Mouse (Mus musculus): ENCODE data around the gene Rps24. TPM values are rescaled to one million over a fixed set of nuclear protein-coding genes. Genes with fewer than 3 reads are reported as not detected.

Rps24 gene
- polyA plus RNA-seq, 1 experiment from 2014 or later = 563 TPM

DNA sequence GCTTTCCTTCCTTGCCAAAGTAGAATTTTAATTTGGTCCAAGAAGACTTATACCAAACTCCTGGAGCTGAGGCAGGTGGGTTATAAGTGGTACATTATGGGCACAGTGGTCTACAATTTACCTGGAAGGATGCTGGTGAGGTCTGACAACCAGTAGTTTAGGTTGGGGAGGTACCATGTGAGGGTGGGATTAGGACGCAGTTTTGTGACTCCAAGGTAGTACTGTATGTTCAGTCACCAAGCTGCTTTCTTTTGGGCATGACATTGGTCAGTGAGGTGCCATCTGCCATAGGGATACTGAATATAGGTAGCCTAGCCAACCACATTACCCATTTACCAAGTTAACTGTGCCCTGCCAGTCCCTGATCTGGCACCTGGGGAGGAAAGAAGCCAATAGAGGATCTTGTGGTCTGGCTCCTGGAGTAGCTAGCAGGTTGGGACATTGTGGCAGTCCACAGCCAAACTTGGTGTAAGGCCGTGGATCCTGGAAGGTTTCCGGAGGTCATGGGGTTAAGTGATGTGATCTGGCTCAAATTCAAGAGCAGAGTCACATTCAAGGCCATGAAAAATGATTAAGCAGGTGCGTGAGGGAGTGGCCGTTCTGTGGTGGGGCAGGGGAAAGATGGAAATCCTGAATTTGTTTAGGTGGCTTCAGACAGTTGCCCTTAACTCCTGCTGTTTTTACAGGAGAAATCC is 11.8 kb downstream of the Rps24 start:
- H3K9ac ChIP-seq (replicated peaks) = no peak overlapping the region
- no peaks in the 10 kb centered on the region for H3K27me3 ChIP-seq
- no peak for ATAC-seq (replicated peaks)
- H3K4me3 ChIP-seq = no peak overlapping the region
- H3K27ac ChIP-seq (replicated peaks) = peak overlapping the region; percentile 89; the same call in 1 of the 2 replicates
- peaks cover 31% of the 10 kb centered on the region for H3K4me1 ChIP-seq
- peaks cover 46% of the 10 kb centered on the region for H3K36me3 ChIP-seq
- no peak overlapping the region for H3K4me2 ChIP-seq (replicated peaks)
- 70% methylated on average over 5 of the region's 5 CpGs for WGBS
- H3K9me3 ChIP-seq = no peaks in the 10 kb centered on the region

GRCm38 (mm10) chr14:24499478-24499877 is 12.6 kb downstream of the Rps24 start:
- peaks cover 39% of the 10 kb centered on the region for H3K36me3 ChIP-seq
- H3K27me3 ChIP-seq = no peaks in the 10 kb centered on the region
- no peaks in the 10 kb centered on the region for H3K9me3 ChIP-seq
- no peak overlapping the region for H3K9ac ChIP-seq (replicated peaks)
- no peak overlapping the region for H3K4me3 ChIP-seq
- no peak for ATAC-seq (replicated peaks)
- WGBS = 26% methylated on average over 9 of the region's 9 CpGs
- no peak overlapping the region for H3K4me2 ChIP-seq (replicated peaks)
- peaks cover 24% of the 10 kb centered on the region for H3K4me1 ChIP-seq
- H3K27ac ChIP-seq (replicated peaks) = peak overlapping the region; percentile 89

DNA sequence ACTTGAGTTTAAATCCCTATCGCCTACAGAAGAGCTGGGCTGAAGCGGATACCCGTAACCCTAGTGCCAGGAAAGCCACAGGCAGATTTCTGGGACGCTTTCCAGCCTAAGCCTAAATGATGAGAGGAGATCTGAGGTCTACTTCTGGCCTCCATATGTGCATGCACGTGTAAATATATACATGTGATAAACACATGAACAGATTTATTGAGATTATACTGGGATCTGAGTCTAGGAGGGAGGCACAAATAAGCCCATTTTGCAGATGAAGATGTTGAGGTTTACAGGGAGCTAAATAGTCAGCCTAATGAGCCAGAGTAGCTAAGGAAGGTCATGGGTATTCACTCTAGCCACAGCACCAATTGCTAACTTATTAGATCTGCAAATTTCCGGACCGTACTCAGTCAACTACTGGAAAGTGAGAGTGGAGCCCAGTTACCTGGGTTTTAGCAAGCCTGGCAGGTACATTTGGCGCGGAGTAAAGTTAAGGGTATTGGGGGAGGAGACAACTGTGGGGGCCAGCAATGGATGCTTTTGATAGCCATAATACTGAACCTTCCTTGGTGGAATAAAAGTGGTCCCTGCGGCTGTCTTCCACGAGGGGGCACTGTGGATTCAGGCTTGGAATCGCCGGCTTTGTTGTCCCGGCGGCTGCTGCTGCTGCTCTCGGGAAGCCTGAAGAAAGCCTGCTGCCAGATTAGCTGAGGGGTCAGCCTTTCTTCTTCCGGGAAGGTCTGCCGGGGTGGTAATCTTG is 13.3 kb downstream of the Rps24 start:
- Histone ChIP-seq H3K27me3 (no peaks in the 10 kb centered on the region), H3K4me2 (replicated peaks) (peak overlapping the region; percentile 32), H3K4me3 (no peak overlapping the region), H3K4me1 (peaks cover 18% of the 10 kb centered on the region), H3K36me3 (peaks cover 32% of the 10 kb centered on the region), H3K27ac (replicated peaks) (peak overlapping the region; percentile 89), H3K9ac (replicated peaks) (peak overlapping the region; percentile 32), H3K9me3 (no peaks in the 10 kb centered on the region)
- WGBS = 11% methylated on average over 18 of the region's 18 CpGs
- peak; percentile 72 for ATAC-seq (replicated peaks)

DNA sequence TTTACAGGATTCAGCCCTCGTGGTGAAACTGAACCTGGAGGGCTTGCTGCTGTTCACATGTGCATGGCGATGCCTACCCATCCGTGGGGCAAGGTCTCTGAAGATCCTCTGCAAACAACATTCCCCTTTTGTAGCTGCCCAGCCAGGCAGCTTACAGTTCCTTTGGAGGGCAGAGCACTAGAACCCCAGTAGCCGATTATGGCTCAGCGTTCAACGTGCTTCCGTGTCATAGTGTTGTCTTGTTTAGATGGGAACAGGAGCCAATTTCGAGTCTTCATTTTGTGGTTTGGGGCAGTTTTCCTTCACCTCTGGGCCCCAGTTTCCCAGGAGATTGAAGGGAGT is 13.9 kb downstream of the Rps24 start:
- no peaks in the 10 kb centered on the region for H3K9me3 ChIP-seq
- H3K4me3 ChIP-seq = no peak overlapping the region
- peak; percentile 64; the same call in 1 of the 2 replicates for ATAC-seq (replicated peaks)
- peaks cover 18% of the 10 kb centered on the region for H3K4me1 ChIP-seq
- no peaks in the 10 kb centered on the region for H3K27me3 ChIP-seq
- H3K9ac ChIP-seq (replicated peaks) = peak overlapping the region; percentile 32
- 3% methylated on average over 8 of the region's 8 CpGs for WGBS
- H3K36me3 ChIP-seq = peaks cover 28% of the 10 kb centered on the region
- H3K4me2 ChIP-seq (replicated peaks) = peak overlapping the region; percentile 32
- H3K27ac ChIP-seq (replicated peaks) = peak overlapping the region; percentile 89

DNA sequence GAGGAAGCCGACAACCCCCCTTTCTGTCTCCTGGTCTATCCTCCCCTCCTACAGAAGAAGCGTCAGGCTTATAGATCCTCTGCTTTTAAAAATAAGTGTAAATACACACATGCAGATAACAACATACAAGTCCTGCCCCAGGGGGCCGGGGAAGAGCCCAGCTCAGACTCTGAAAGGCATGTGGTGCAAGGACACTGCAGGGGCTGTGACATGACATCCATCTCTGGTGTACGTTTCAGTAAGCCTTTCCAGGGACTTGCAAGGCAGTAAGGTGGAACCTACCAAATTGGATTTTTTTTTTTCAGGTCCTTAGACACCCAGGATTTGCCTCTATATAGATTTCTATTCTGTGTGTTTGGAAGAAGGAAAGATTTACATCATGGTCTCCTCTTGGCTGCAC is 14.3 kb downstream of the Rps24 start:
- Histone ChIP-seq H3K9me3 (no peaks in the 10 kb centered on the region), H3K9ac (replicated peaks) (peak overlapping the region; percentile 32), H3K36me3 (peaks cover 23% of the 10 kb centered on the region), H3K4me3 (no peak overlapping the region), H3K4me2 (replicated peaks) (no peak overlapping the region), H3K27me3 (no peaks in the 10 kb centered on the region), H3K27ac (replicated peaks) (peak overlapping the region; percentile 89), H3K4me1 (peaks cover 18% of the 10 kb centered on the region)
- WGBS = 26% methylated on average over 4 of the region's 4 CpGs
- ATAC-seq (replicated peaks) = no peak

DNA sequence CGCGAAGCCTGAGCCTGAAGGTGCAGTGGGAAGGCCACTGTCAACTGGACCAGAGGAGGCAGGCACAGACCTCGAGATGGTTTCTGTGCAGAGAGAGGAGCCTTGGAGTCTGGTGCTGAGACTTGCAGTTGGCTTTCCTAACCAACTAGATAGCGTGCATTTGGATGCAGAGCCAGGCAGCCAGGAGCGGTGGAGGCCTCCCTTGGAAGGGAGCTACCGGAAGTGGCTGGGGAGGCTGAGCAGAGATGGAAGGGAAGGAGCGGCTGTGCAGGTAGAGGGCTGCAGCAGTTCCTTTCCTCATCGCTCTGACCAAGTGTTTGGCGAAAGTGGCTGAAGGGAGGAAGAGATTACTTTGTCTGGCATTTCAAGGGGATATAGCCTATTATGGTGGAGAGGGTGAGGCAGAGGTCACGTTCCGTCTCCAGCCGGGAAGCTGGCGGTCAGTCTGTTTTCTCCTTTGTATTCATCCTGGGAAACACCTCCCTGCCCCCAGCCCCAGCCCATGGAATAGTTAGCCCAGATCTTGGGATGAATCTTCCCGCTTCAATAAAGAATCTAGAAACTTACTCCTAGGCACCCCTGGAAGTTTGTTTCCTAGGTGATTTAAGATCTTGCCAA is 20.6 kb downstream of the Rps24 start:
- H3K4me2 ChIP-seq (replicated peaks) = no peak overlapping the region
- no peaks in the 10 kb centered on the region for H3K36me3 ChIP-seq
- H3K27me3 ChIP-seq = no peaks in the 10 kb centered on the region
- ATAC-seq (replicated peaks) = no peak
- H3K4me3 ChIP-seq = no peak overlapping the region
- H3K9me3 ChIP-seq = no peaks in the 10 kb centered on the region
- H3K4me1 ChIP-seq = peaks cover 24% of the 10 kb centered on the region
- no peak overlapping the region for H3K27ac ChIP-seq (replicated peaks)
- H3K9ac ChIP-seq (replicated peaks) = no peak overlapping the region
- 32% methylated on average over 14 of the region's 14 CpGs for WGBS

GRCm38 (mm10) chr14:24508070-24508773 is 21.3 kb downstream of the Rps24 start:
- Histone ChIP-seq H3K36me3 (no peaks in the 10 kb centered on the region), H3K4me2 (replicated peaks) (peak overlapping the region; percentile 30), H3K4me3 (no peak overlapping the region), H3K9me3 (no peaks in the 10 kb centered on the region), H3K9ac (replicated peaks) (no peak overlapping the region; the same call in 1 of the 2 replicates), H3K4me1 (peaks cover 30% of the 10 kb centered on the region), H3K27ac (replicated peaks) (no peak overlapping the region), H3K27me3 (no peaks in the 10 kb centered on the region)
- 8% methylated on average over 18 of the region's 18 CpGs for WGBS
- peak; percentile 15; the same call in 1 of the 2 replicates for ATAC-seq (replicated peaks)

GRCm38 (mm10) chr14:24509557-24509956 is 22.6 kb downstream of the Rps24 start:
- Histone ChIP-seq H3K4me1 (peaks cover 30% of the 10 kb centered on the region), H3K27ac (replicated peaks) (no peak overlapping the region), H3K4me2 (replicated peaks) (no peak overlapping the region), H3K36me3 (no peaks in the 10 kb centered on the region), H3K4me3 (no peak overlapping the region), H3K27me3 (no peaks in the 10 kb centered on the region), H3K9ac (replicated peaks) (no peak overlapping the region), H3K9me3 (no peaks in the 10 kb centered on the region)
- no peak for ATAC-seq (replicated peaks)
- WGBS = 59% methylated on average over 5 of the region's 5 CpGs

DNA sequence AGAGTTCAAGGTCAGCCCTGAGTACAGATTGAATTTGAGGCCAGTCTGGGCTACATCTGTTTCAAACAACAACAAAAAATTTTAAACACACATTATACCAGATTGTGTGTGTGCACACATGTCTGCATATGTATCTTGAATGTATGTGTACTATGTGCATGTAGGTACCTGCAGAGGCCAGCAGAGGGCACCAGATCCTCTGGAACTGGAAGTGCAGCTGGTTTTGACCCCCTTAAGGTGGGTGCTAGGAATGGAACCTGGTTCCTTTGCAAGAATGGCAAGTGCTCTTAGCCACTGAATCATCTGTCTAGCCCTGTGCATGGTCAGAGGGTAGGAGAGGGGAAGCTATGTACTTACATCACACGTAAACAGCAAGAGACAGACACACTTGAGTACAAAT is 23.3 kb downstream of the Rps24 start:
- Histone ChIP-seq H3K36me3 (no peaks in the 10 kb centered on the region), H3K4me1 (peaks cover 30% of the 10 kb centered on the region), H3K9ac (replicated peaks) (no peak overlapping the region), H3K4me2 (replicated peaks) (no peak overlapping the region), H3K9me3 (no peaks in the 10 kb centered on the region), H3K27me3 (no peaks in the 10 kb centered on the region), H3K27ac (replicated peaks) (no peak overlapping the region), H3K4me3 (no peak overlapping the region)
- 100% methylated on average over 1 of the region's 1 CpGs for WGBS
- ATAC-seq (replicated peaks) = no peak

- Histone ChIP-seq H3K27me3 (no peaks in the 10 kb centered on the region), H3K9ac (replicated peaks) (no peak overlapping the region), H3K4me2 (replicated peaks) (no peak overlapping the region), H3K4me1 (peaks cover 30% of the 10 kb centered on the region), H3K36me3 (no peaks in the 10 kb centered on the region), H3K27ac (replicated peaks) (no peak overlapping the region), H3K9me3 (no peaks in the 10 kb centered on the region), H3K4me3 (no peak overlapping the region)
- 89% methylated on average over 2 of the region's 2 CpGs for WGBS
- ATAC-seq (replicated peaks) = no peak
Measured at GRCm38 (mm10) chr14:24510679-24511078, 23.8 kb downstream of the Rps24 start.

DNA sequence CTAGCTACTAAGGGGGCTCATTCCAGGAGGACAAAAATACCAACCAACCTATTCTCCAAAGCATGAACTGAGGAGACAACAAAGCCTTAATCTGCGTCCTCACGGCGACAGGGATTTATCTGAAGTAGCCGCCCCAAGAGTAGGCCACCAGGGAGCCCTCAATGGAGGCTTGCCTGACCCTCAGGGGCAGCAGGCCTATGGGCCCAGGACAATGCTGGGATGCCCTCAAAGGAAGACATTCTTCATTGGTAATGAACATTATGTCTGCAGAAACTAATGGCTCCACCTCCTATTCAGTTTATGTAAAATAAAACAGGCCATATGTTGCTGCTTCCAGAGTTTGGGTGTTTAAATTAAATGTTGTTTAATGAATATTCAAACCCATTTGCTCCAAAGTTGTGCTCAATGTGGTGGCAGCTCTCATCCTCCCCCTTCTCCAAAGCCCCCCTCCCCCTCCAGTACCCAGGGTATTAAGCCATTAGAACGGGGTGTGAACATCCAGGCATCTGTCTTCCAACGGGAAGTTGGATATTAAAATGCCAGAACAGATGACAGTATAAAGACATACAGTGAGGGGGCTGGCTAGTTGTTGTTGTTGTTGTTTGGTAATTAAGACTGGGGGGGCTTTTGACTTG is 25.7 kb downstream of the Rps24 start:
- WGBS = 43% methylated on average over 6 of the region's 6 CpGs
- peak overlapping the region; percentile 81 for H3K27ac ChIP-seq (replicated peaks)
- no peaks in the 10 kb centered on the region for H3K27me3 ChIP-seq
- no peak overlapping the region for H3K4me3 ChIP-seq
- peaks cover 27% of the 10 kb centered on the region for H3K4me1 ChIP-seq
- H3K9me3 ChIP-seq = no peaks in the 10 kb centered on the region
- peak; percentile 68 for ATAC-seq (replicated peaks)
- no peaks in the 10 kb centered on the region for H3K36me3 ChIP-seq
- H3K9ac ChIP-seq (replicated peaks) = no peak overlapping the region
- H3K4me2 ChIP-seq (replicated peaks) = no peak overlapping the region
